Mouse (Mus musculus) MEL (cell line): ENCODE results near the gene Sucnr1.

Source experiments
- CHD2 ChIP-seq: IDR thresholded peaks from 2 replicates; pipeline ENCODE4 v1.6.1; 2011; ENCODE audit warnings: low read length, improper control_type of control experiment
- CTCF ChIP-seq, 3 experiments: IDR thresholded peaks in 2 of 3; conservative IDR thresholded peaks in 1 of 3; 2 replicates each; pipeline ENCODE4 v1.5.1; 2011 to 2012; ENCODE audit warnings: low read length in 3 of 3, low read depth in 2 of 3, mild to moderate bottlenecking in 2 of 3, improper control_type of control experiment in 1 of 3, inconsistent platforms in 1 of 3, mixed read lengths in 1 of 3, moderate library complexity in 1 of 3; ENCODE audit not compliant: control insufficient read depth in 1 of 3, insufficient read depth in 1 of 3, poor library complexity in 1 of 3, severe bottlenecking in 1 of 3
- EP300 ChIP-seq, 2 experiments: IDR thresholded peaks; 2 replicates each; pipeline ENCODE4 v1.6.1; 2011; ENCODE audit warnings: improper control_type of control experiment in 2 of 2, low read length in 2 of 2, low read depth in 1 of 2, mild to moderate bottlenecking in 1 of 2
- MYC ChIP-seq: IDR thresholded peaks from 2 replicates; pipeline ENCODE4 v1.6.1; 2011; ENCODE audit warnings: low read depth, mild to moderate bottlenecking, low read length, improper control_type of control experiment, moderate library complexity
- SMC3 ChIP-seq: IDR thresholded peaks from 2 replicates; pipeline ENCODE4 v1.6.1; 2011; ENCODE audit warnings: low read depth, low read length, improper control_type of control experiment
- UBTF ChIP-seq: IDR thresholded peaks from 2 replicates; pipeline ENCODE4 v1.6.1; 2012; ENCODE audit warnings: low read depth, mild to moderate bottlenecking, inconsistent platforms, low read length, improper control_type of control experiment, moderate library complexity, borderline replicate concordance; ENCODE audit not compliant: insufficient read depth

DNA sequence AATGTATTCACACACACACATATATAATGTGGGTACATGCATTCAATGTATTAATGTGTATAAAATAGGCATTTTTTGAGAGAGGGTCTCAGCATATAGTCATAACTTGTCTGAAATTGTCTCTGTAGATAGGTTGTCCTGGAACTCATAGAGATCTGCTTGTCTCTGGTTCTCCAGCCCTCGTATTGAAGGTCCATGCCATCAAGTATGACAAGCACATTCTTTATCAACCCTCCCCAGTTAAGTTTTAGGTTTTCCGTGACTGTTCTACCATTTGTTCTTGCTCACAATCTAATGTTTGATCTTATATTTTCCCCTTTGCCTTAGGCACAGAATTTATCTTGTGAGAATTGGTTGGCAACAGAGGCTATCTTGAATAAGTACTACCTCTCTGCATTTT is 4.1 kb downstream of the Sucnr1 start:
- TF ChIP-seq CTCF (IDR thresholded peaks at IDR 0.05 in 2 of 3, conservative IDR thresholded peaks at IDR 0.05 in 1 of 3; ENCODE audit: control insufficient read depth in 1 of 3, insufficient read depth in 1 of 3, low read depth in 2 of 3, low read length in 3 of 3, poor library complexity in 1 of 3, severe bottlenecking in 1 of 3) (no peak), CHD2 (no peak), EP300 (IDR thresholded peaks at IDR 0.05; ENCODE audit: low read depth in 1 of 2, low read length in 2 of 2) (no peak), MYC (no peak), SMC3 (no peak), UBTF (no peak)
